Mouse (Mus musculus) urinary bladder, postnatal 36 days (tissue): ENCODE data around the gene Prl7b1.

Experiments
- DNase-seq, 2 experiments: peaks; one replicate each; pipeline ENCODE4 v3.0.0; 2022; ENCODE audit warnings: low spot score in 2 of 2, mixed read lengths in 1 of 2

Gene Prl7b1

DNA sequence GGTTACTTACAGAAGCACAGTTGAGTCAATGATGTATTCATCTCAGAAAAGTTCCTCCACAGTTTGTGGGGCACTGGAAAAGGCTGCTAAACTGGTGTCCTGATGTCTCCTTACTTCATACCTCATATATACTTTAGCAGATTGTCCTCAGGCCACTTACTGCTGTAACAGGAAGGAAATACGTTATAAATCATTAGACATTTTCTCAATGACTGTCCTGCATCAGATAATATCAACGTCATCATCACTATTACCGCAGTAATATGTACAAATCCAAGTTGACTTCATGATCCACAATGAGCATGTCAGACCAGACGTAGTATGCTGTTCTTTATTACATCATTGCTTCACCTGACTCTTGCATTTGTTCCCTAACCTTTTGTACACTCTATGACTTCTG is at the start of gene Prl7b1:
Prl7b1 (minus strand) TSS at position 101 of the 400 bp plus-strand sequence.
- no peak for DNase-seq

DNA sequence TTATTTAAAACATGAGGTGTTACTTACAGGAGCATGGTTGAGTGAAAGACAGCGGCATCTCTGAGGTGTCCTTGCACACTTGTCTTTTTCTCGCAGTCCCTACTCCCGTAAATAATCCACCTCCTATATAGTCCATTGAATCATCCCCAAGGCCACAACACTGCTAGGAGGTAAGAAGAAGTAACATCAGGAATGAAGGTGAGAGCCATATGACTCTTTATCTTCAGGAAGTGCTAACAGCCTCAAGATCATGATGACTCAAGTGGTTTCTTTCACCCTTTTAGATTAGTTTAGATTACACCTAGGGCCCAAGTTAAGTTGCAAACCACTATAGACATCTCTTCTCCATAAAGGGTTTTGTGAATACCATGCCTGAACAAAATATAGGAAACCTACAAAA is 32.0 kb upstream of the Prl7b1 start, which contains the start of gene Prl7a1:
Prl7a1 (minus strand) TSS at position 101 of the 400 bp plus-strand sequence.
- DNase-seq, result no peak

DNA sequence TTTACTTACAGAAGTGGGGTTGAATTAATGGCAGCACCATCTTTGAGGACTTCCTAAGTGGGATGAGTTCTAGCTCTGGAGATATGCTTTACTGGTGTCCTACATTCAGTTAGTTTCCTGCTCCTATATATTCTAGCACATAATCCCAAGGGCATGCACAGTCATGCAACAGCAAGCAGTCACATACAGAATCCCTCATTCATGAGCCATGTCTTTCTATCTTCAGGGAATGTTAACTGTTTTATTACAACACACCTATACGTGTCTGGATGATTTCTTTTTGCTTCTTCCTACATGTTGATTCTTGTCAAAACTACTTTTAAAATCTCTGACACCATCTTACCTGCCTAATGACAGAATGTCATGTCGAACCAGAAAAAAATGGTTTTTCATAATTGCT is 28.3 kb downstream of the Prl7b1 start, which contains the start of gene Prl8a1:
Prl8a1 (minus strand) TSS at position 101 of the 400 bp plus-strand sequence.
- no peak for DNase-seq

DNA sequence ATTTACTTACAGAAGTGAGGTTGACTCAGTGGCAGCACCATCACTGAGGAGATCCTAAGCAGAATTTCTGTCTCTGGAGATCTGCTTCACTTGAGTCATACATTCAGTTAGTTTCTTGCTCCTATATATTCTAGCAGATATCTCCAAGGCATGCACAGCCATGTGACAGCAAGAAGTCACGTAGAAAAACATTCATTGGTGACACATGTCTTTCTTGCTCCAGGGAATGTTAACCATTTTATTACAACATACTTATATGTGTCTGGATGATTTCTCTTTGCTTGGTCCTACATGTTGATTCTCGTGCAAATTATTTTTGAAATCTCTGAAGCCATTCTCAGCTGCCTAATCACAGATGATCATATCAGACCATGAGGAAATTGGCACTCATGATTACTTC is 45.9 kb downstream of the Prl7b1 start, which contains the start of gene Prl8a9:
Prl8a9 (minus strand) TSS at position 101 of the 400 bp plus-strand sequence.
- DNase-seq, result no peak

DNA sequence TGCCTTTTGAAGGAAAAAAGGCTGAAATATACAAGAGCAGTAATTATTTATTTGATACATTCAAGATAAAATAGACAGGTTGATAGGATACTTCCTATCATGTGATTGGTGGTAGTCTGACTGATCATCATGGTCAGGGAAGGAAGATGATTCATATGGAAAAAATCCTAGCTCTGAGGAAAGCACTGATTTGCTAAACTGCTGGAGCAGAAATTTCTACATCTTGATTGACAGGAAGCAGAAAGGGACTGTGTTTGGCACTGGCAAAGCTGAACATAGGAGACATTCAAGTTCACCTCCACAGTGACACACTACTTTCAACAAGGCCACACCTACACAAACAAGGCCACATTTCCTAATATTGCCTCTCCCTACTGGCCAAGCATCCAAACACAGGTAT is 57.0 kb downstream of the Prl7b1 start:
- DNase-seq, result no peak
